Mouse (Mus musculus): ENCODE results near the gene Prox1. TPM values are rescaled to one million over a fixed set of nuclear protein-coding genes. Genes with fewer than 3 reads are reported as not detected.
A peak's percentile ranks its signal among the peaks of the same experiment; 100 is the strongest.

Gene Prox1
- polyA plus RNA-seq, 2 experiments: 2.6 to 3.1 TPM

- ATAC-seq (ENCODE audit: low FRiP score, low read depth): no peak
- Histone ChIP-seq H3K27me3 (ENCODE audit: control insufficient read depth, insufficient read depth, low read length) (no peaks in the 10 kb centered on the region), H3K36me3 (ENCODE audit: control insufficient read depth, insufficient read depth, low read length) (no peaks in the 10 kb centered on the region), H3K4me3 (replicated peaks; ENCODE audit: low read length) (no peak overlapping the region), H3K27ac (replicated peaks; ENCODE audit: low read depth, low read length) (no peak overlapping the region), H3K4me2 (replicated peaks; ENCODE audit: low read depth, low read length, severe bottlenecking) (no peak overlapping the region), H3K4me1 (ENCODE audit: control insufficient read depth, insufficient read depth, low read length) (peaks cover 7% of the 10 kb centered on the region; the same call in 1 of the 2 replicates), H3K9me3 (ENCODE audit: control insufficient read depth, low read length) (no peaks in the 10 kb centered on the region), H3K9ac (ENCODE audit: low read depth, low read length, severe bottlenecking) (no peak overlapping the region)
- DNase-seq (ENCODE audit: low spot score): no peak
- TF ChIP-seq POLR2A (IDR thresholded peaks at IDR 0.05; ENCODE audit: borderline replicate concordance, extremely low read depth, insufficient read depth, insufficient read length): no peak
- 61% methylated on average over 13 of the region's 13 CpGs for WGBS
These were observed 21.5 kb upstream of the Prox1 start for GRCm38 (mm10) chr1:190192011-190192410.

GRCm38 (mm10) chr1:190190231-190190965 is 19.9 kb upstream of the Prox1 start:
- Histone ChIP-seq H3K9me3 (ENCODE audit: control insufficient read depth, low read length) (no peaks in the 10 kb centered on the region), H3K27ac (replicated peaks; ENCODE audit: low read depth, low read length) (no peak overlapping the region), H3K4me1 (ENCODE audit: control insufficient read depth, insufficient read depth, low read length) (peaks cover 7% of the 10 kb centered on the region; the same call in 1 of the 2 replicates), H3K27me3 (ENCODE audit: control insufficient read depth, insufficient read depth, low read length) (no peaks in the 10 kb centered on the region), H3K4me3 (replicated peaks; ENCODE audit: low read length) (no peak overlapping the region), H3K36me3 (ENCODE audit: control insufficient read depth, insufficient read depth, low read length) (no peaks in the 10 kb centered on the region), H3K9ac (ENCODE audit: low read depth, low read length, severe bottlenecking) (no peak overlapping the region), H3K4me2 (replicated peaks; ENCODE audit: low read depth, low read length, severe bottlenecking) (no peak overlapping the region)
- no peak for TF ChIP-seq POLR2A (IDR thresholded peaks at IDR 0.05; ENCODE audit: borderline replicate concordance, extremely low read depth, insufficient read depth, insufficient read length)
- ATAC-seq (ENCODE audit: low FRiP score, low read depth) (no peak), DNase-seq (ENCODE audit: low spot score) (peak; percentile 64)
- WGBS: 21% methylated on average over 10 of the region's 10 CpGs

GRCm38 (mm10) chr1:190189125-190189524 is 18.6 kb upstream of the Prox1 start:
- no peak for ATAC-seq (ENCODE audit: low FRiP score, low read depth)
- peaks cover 7% of the 10 kb centered on the region; the same call in 1 of the 2 replicates for H3K4me1 ChIP-seq (ENCODE audit: control insufficient read depth, insufficient read depth, low read length)
- no peak overlapping the region for H3K4me2 ChIP-seq (replicated peaks; ENCODE audit: low read depth, low read length, severe bottlenecking)
- H3K9ac ChIP-seq (ENCODE audit: low read depth, low read length, severe bottlenecking): no peak overlapping the region
- no peak overlapping the region for H3K27ac ChIP-seq (replicated peaks; ENCODE audit: low read depth, low read length)
- no peaks in the 10 kb centered on the region for H3K36me3 ChIP-seq (ENCODE audit: control insufficient read depth, insufficient read depth, low read length)
- DNase-seq (ENCODE audit: low spot score): no peak
- H3K27me3 ChIP-seq (ENCODE audit: control insufficient read depth, insufficient read depth, low read length): no peaks in the 10 kb centered on the region
- H3K4me3 ChIP-seq (replicated peaks; ENCODE audit: low read length): no peak overlapping the region
- H3K9me3 ChIP-seq (ENCODE audit: control insufficient read depth, low read length): no peaks in the 10 kb centered on the region
- no peak for TF ChIP-seq POLR2A (IDR thresholded peaks at IDR 0.05; ENCODE audit: borderline replicate concordance, extremely low read depth, insufficient read depth, insufficient read length)
- WGBS: 79% methylated on average over 2 of the region's 2 CpGs

GRCm38 (mm10) chr1:190186336-190186735 is 15.8 kb upstream of the Prox1 start:
- no peaks in the 10 kb centered on the region for H3K36me3 ChIP-seq (ENCODE audit: control insufficient read depth, insufficient read depth, low read length)
- no peak for TF ChIP-seq POLR2A (IDR thresholded peaks at IDR 0.05; ENCODE audit: borderline replicate concordance, extremely low read depth, insufficient read depth, insufficient read length)
- no peak overlapping the region for H3K27ac ChIP-seq (replicated peaks; ENCODE audit: low read depth, low read length)
- 92% methylated on average over 4 of the region's 4 CpGs for WGBS
- no peak overlapping the region for H3K9ac ChIP-seq (ENCODE audit: low read depth, low read length, severe bottlenecking)
- peaks cover 7% of the 10 kb centered on the region; the same call in 1 of the 2 replicates for H3K4me1 ChIP-seq (ENCODE audit: control insufficient read depth, insufficient read depth, low read length)
- no peak overlapping the region for H3K4me2 ChIP-seq (replicated peaks; ENCODE audit: low read depth, low read length, severe bottlenecking)
- ATAC-seq (ENCODE audit: low FRiP score, low read depth) (no peak), DNase-seq (ENCODE audit: low spot score) (no peak)
- no peaks in the 10 kb centered on the region for H3K9me3 ChIP-seq (ENCODE audit: control insufficient read depth, low read length)
- H3K4me3 ChIP-seq (replicated peaks; ENCODE audit: low read length): no peak overlapping the region
- H3K27me3 ChIP-seq (ENCODE audit: control insufficient read depth, insufficient read depth, low read length): no peaks in the 10 kb centered on the region

- no peak overlapping the region for H3K4me2 ChIP-seq (replicated peaks; ENCODE audit: low read depth, low read length, severe bottlenecking)
- no peak for DNase-seq (ENCODE audit: low spot score)
- no peak overlapping the region for H3K27ac ChIP-seq (replicated peaks; ENCODE audit: low read depth, low read length)
- 0 out of 2 replicates have a peak, but pooled peaks cover 1% of the 10 kb centered on the region for H3K4me1 ChIP-seq (ENCODE audit: control insufficient read depth, insufficient read depth, low read length)
- no peaks in the 10 kb centered on the region for H3K27me3 ChIP-seq (ENCODE audit: control insufficient read depth, insufficient read depth, low read length)
- H3K4me3 ChIP-seq (replicated peaks; ENCODE audit: low read length): no peak overlapping the region
- H3K36me3 ChIP-seq (ENCODE audit: control insufficient read depth, insufficient read depth, low read length): no peaks in the 10 kb centered on the region
- ATAC-seq (ENCODE audit: low FRiP score, low read depth): no peak
- WGBS: 77% methylated on average over 10 of the region's 10 CpGs
- no peak overlapping the region for H3K9ac ChIP-seq (ENCODE audit: low read depth, low read length, severe bottlenecking)
- no peaks in the 10 kb centered on the region for H3K9me3 ChIP-seq (ENCODE audit: control insufficient read depth, low read length)
- TF ChIP-seq POLR2A (IDR thresholded peaks at IDR 0.05; ENCODE audit: borderline replicate concordance, extremely low read depth, insufficient read depth, insufficient read length): no peak
These were observed 14.8 kb upstream of the Prox1 start for GRCm38 (mm10) chr1:190185284-190185683.

All from limb, embryonic 14.5 days (tissue).